Comparison of ENCODE assay signal across 25 mouse cellular contexts in genomic region chr7:91443913-91444312, GRCm38 (mm10).
DNase-seq lines count a peak whose midpoint lies in the region; ATAC-seq and TF ChIP-seq lines count a peak whose summit lies in the region.
"Had no signal": no experiment of that assay in that cellular context is flagged by ENCODE, and none has a peak within 500 bp of the region (broad histone marks: within the 10 kb centered on the region; RNA-seq: fewer than 3 reads in every experiment).

No protein-coding gene starts in this region.

- no peak for TF ChIP-seq EP300 in stomach, postnatal 0 days (optimal IDR thresholded peaks at IDR 0.05)

- no peaks in the 10 kb centered on the region for H3K27me3 ChIP-seq in forebrain, embryonic 12.5 days
- no peaks in the 10 kb centered on the region for H3K27me3 ChIP-seq in forebrain, embryonic 11.5 days (ENCODE audit: control insufficient read depth, insufficient read depth, low read length)
- H3K27me3 ChIP-seq in stomach, embryonic 14.5 days (ENCODE audit: control insufficient read depth, insufficient read depth, low read length): no peaks in the 10 kb centered on the region
- no peaks in the 10 kb centered on the region for H3K27me3 ChIP-seq in stomach, postnatal 0 days (ENCODE audit: control insufficient read depth, insufficient read depth, low read length)
- H3K27me3 ChIP-seq: embryonic facial prominence, embryonic 13.5 days; liver, embryonic 15.5 days; midbrain, embryonic 12.5 days; stomach, embryonic 15.5 days had no signal

- DNase-seq in forebrain, embryonic 11.5 days (ENCODE audit: low spot score): no peak
- DNase-seq in layer of hippocampus, adult 2 months (ENCODE audit: low spot score in 2 of 2): no peak
- no peak for DNase-seq in layer of hippocampus, adult 9-11 months
- no peak for DNase-seq in stomach, postnatal 0 days (ENCODE audit: low spot score)
- DNase-seq in thymus, adult 18-20 months: no peak
- DNase-seq: adrenal gland, postnatal 14 days; cerebellum, adult 2 months; cerebellum, postnatal 25 days; embryo, embryonic 11 days; kidney, postnatal 36 days; liver; right cerebral cortex, adult 18-20 months; right cerebral cortex, postnatal 4 days; thymus, postnatal 14 days had no signal

- peak overlapping the region; percentile 83; the same call in 1 of the 2 replicates for H3K27ac ChIP-seq in forebrain, embryonic 12.5 days
- H3K27ac ChIP-seq in forebrain, embryonic 11.5 days (ENCODE audit: low read depth, low read length): no peak overlapping the region
- peak overlapping the region; percentile 90 for H3K27ac ChIP-seq in layer of hippocampus, adult 2 months
- H3K27ac ChIP-seq in stomach, embryonic 14.5 days (ENCODE audit: low read length): no peak overlapping the region
- H3K27ac ChIP-seq in stomach, postnatal 0 days (replicated peaks): no peak overlapping the region
- H3K27ac ChIP-seq in olfactory bulb, adult 2 months (ENCODE audit: insufficient read depth, low read depth, low read length): 0 out of 2 replicates have a peak overlapping the region, but pooled peaks have one; percentile 56
- H3K27ac ChIP-seq: embryonic facial prominence, embryonic 13.5 days; heart, embryonic 10.5 days; limb, embryonic 10.5 days; liver, embryonic 15.5 days; stomach, embryonic 15.5 days had no signal

- 82% methylated on average over 3 of the region's 3 CpGs for WGBS in forebrain, embryonic 12.5 days
- 86% methylated on average over 3 of the region's 3 CpGs for WGBS in forebrain, embryonic 11.5 days
- 35% methylated on average over 3 of the region's 3 CpGs for WGBS in stomach, embryonic 14.5 days
- WGBS in stomach, postnatal 0 days: 27% methylated on average over 3 of the region's 3 CpGs
- 76% methylated on average over 3 of the region's 3 CpGs for WGBS in olfactory bulb, adult 2 months

- H3K36me3 ChIP-seq in forebrain, embryonic 12.5 days (replicated peaks): no peaks in the 10 kb centered on the region
- H3K36me3 ChIP-seq in forebrain, embryonic 11.5 days (ENCODE audit: control insufficient read depth, insufficient read depth, low read length): no peaks in the 10 kb centered on the region
- no peaks in the 10 kb centered on the region for H3K36me3 ChIP-seq in stomach, embryonic 14.5 days (ENCODE audit: control insufficient read depth, insufficient read depth, low read length)
- no peaks in the 10 kb centered on the region for H3K36me3 ChIP-seq in stomach, postnatal 0 days (ENCODE audit: control insufficient read depth, insufficient read depth, low read length)
- H3K36me3 ChIP-seq: embryonic facial prominence, embryonic 13.5 days; heart, embryonic 10.5 days; limb, embryonic 10.5 days; liver, embryonic 15.5 days; midbrain, embryonic 12.5 days; stomach, embryonic 15.5 days had no signal

- H3K9ac ChIP-seq in forebrain, embryonic 12.5 days: no peak overlapping the region
- no peak overlapping the region for H3K9ac ChIP-seq in forebrain, embryonic 11.5 days (ENCODE audit: low read length)
- no peak overlapping the region for H3K9ac ChIP-seq in stomach, embryonic 14.5 days (replicated peaks; ENCODE audit: low read depth, low read length)
- H3K9ac ChIP-seq in stomach, postnatal 0 days (ENCODE audit: low read length): no peak overlapping the region
- H3K9ac ChIP-seq: embryonic facial prominence, embryonic 13.5 days; liver, embryonic 15.5 days; midbrain, embryonic 12.5 days; stomach, embryonic 15.5 days had no signal

- H3K4me2 ChIP-seq in forebrain, embryonic 12.5 days: no peak overlapping the region
- no peak overlapping the region for H3K4me2 ChIP-seq in forebrain, embryonic 11.5 days (ENCODE audit: low read depth, low read length, severe bottlenecking)
- H3K4me2 ChIP-seq in stomach, embryonic 14.5 days (replicated peaks; ENCODE audit: low read depth, low read length): no peak overlapping the region
- no peak overlapping the region for H3K4me2 ChIP-seq in stomach, postnatal 0 days (replicated peaks; ENCODE audit: low read depth)
- H3K4me2 ChIP-seq: embryonic facial prominence, embryonic 13.5 days; liver, embryonic 15.5 days; midbrain, embryonic 12.5 days; stomach, embryonic 15.5 days had no signal

- H3K4me3 ChIP-seq in forebrain, embryonic 12.5 days (replicated peaks): no peak overlapping the region
- H3K4me3 ChIP-seq in forebrain, embryonic 11.5 days (ENCODE audit: low read depth, low read length): no peak overlapping the region
- no peak overlapping the region for H3K4me3 ChIP-seq in layer of hippocampus, adult 2 months
- H3K4me3 ChIP-seq in stomach, embryonic 14.5 days (ENCODE audit: low read depth, low read length): no peak overlapping the region
- H3K4me3 ChIP-seq in stomach, postnatal 0 days (ENCODE audit: low read depth, low read length): no peak overlapping the region
- H3K4me3 ChIP-seq in olfactory bulb, adult 2 months (ENCODE audit: insufficient read depth, low read depth, low read length): no peak overlapping the region
- H3K4me3 ChIP-seq: embryonic facial prominence, embryonic 13.5 days; erythroblast, embryonic 14.5 days; heart, embryonic 10.5 days; limb, embryonic 10.5 days; liver, embryonic 15.5 days; midbrain, embryonic 12.5 days; stomach, embryonic 15.5 days had no signal

- TF ChIP-seq POLR2A in olfactory bulb, adult 2 months (IDR thresholded peaks at IDR 0.05; ENCODE audit: insufficient read depth, low read depth, low read length): no peak

- TF ChIP-seq CTCF in layer of hippocampus, adult 2 months (conservative IDR thresholded peaks at IDR 0.05): no peak
- TF ChIP-seq CTCF in stomach, postnatal 0 days (IDR thresholded peaks at IDR 0.05; ENCODE audit: low read depth): no peak
- no peak for TF ChIP-seq CTCF in olfactory bulb, adult 2 months (IDR thresholded peaks at IDR 0.05; ENCODE audit: insufficient read depth, low read depth, low read length)

- no peak for ATAC-seq in forebrain, embryonic 12.5 days (ENCODE audit: low FRiP score)
- no peak for ATAC-seq in forebrain, embryonic 11.5 days (replicated peaks; ENCODE audit: low FRiP score)
- peak; percentile 63; the same call in 1 of the 2 replicates for ATAC-seq in stomach, embryonic 14.5 days (ENCODE audit: insufficient number of reproducible peaks, insufficient read depth, low FRiP score, low read depth)
- no peak for ATAC-seq in stomach, postnatal 0 days (ENCODE audit: low FRiP score, low TSS enrichment)
- ATAC-seq: lung, postnatal 0 days had no signal

- H3K9me3 ChIP-seq in forebrain, embryonic 12.5 days: no peaks in the 10 kb centered on the region
- no peaks in the 10 kb centered on the region for H3K9me3 ChIP-seq in forebrain, embryonic 11.5 days (ENCODE audit: control insufficient read depth, low read length)
- H3K9me3 ChIP-seq in stomach, embryonic 14.5 days (ENCODE audit: control insufficient read depth, low read depth, low read length): no peaks in the 10 kb centered on the region
- no peaks in the 10 kb centered on the region for H3K9me3 ChIP-seq in stomach, postnatal 0 days (ENCODE audit: control insufficient read depth, low read length)
- H3K9me3 ChIP-seq: embryonic facial prominence, embryonic 13.5 days; heart, embryonic 10.5 days; limb, embryonic 10.5 days; liver, embryonic 15.5 days; midbrain, embryonic 12.5 days; stomach, embryonic 15.5 days had no signal

- peaks cover 10% of the 10 kb centered on the region for H3K4me1 ChIP-seq in forebrain, embryonic 12.5 days
- H3K4me1 ChIP-seq in forebrain, embryonic 11.5 days (replicated peaks; ENCODE audit: control insufficient read depth, insufficient read depth, low read length): no peaks in the 10 kb centered on the region
- H3K4me1 ChIP-seq in stomach, embryonic 14.5 days (ENCODE audit: control insufficient read depth, insufficient read depth, low read length): 0 out of 2 replicates have a peak, but pooled peaks cover 3% of the 10 kb centered on the region
- H3K4me1 ChIP-seq in stomach, postnatal 0 days (replicated peaks; ENCODE audit: control insufficient read depth, insufficient read depth): no peaks in the 10 kb centered on the region
- peaks cover 5% of the 10 kb centered on the region for H3K4me1 ChIP-seq in olfactory bulb, adult 2 months (ENCODE audit: control insufficient read depth, insufficient read depth, low read length)
- H3K4me1 ChIP-seq: embryonic facial prominence, embryonic 13.5 days; heart, embryonic 10.5 days; limb, embryonic 10.5 days; liver, embryonic 15.5 days; stomach, embryonic 15.5 days had no signal

Comparison
In these comparisons a context has a peak if more than half of its experiments do, and no peak if none do; other contexts are left out.
1. H3K27ac ChIP-seq: peak in forebrain, embryonic 12.5 days (single experiment), layer of hippocampus, adult 2 months (single experiment) and olfactory bulb, adult 2 months (single experiment); none in forebrain, embryonic 11.5 days (single experiment), stomach, embryonic 14.5 days (single experiment) and stomach, postnatal 0 days (single experiment).